In genomic region chr7:121734171-121734831, GRCm38 (mm10) we compare ENCODE assay signal across 8 mouse cellular contexts. TPM values are rescaled to one million over a fixed set of nuclear protein-coding genes. Genes with fewer than 3 reads are reported as not detected.
A peak's percentile ranks its signal among the peaks of the same experiment; 100 is the strongest.
DNase-seq lines count a peak whose midpoint lies in the region; ATAC-seq lines count a peak whose summit lies in the region.

Gene Scnn1g, plus strand, starts transcription at chr7:121734479.

- no peak within 1 kb of the TSS for H3K27ac ChIP-seq in hindbrain, embryonic 13.5 days

- peak within 1 kb of the TSS; percentile 43 for H3K4me3 ChIP-seq in hindbrain, embryonic 13.5 days

- peak within 1 kb of the TSS; percentile 56 for H3K9ac ChIP-seq in hindbrain, embryonic 13.5 days

- peak within 1 kb of the TSS; percentile 80 for H3K4me2 ChIP-seq in hindbrain, embryonic 13.5 days

- no peaks in the 10 kb centered on the region for H3K9me3 ChIP-seq in hindbrain, embryonic 13.5 days

- H3K27me3 ChIP-seq in hindbrain, embryonic 13.5 days: peaks cover 40% of the 10 kb centered on the region

- no peaks in the 10 kb centered on the region for H3K36me3 ChIP-seq in hindbrain, embryonic 13.5 days

- DNase-seq in Muller cell, postnatal 12 days (ENCODE audit: inconsistent ontology term): peak; percentile 83
- peak; percentile 91 for DNase-seq in cerebellum, adult 9-11 months
- DNase-seq in frontal cortex, postnatal 25 days (ENCODE audit: low spot score in 2 of 2): peak; percentile 79 to 80
- peak; percentile 81 to 85 for DNase-seq in layer of hippocampus, postnatal 25 days (ENCODE audit: extremely low spot score in 1 of 2, low spot score in 1 of 2)
- peak; percentile 88 for DNase-seq in lung, postnatal 14 days
- peak; percentile 53 for DNase-seq in retina, adult 2 months (ENCODE audit: low read depth, low spot score)
- DNase-seq in thymus, postnatal 25 days: peak; percentile 76

- ATAC-seq in hindbrain, embryonic 13.5 days (ENCODE audit: low FRiP score): peak; percentile 93

- H3K4me1 ChIP-seq in hindbrain, embryonic 13.5 days (replicated peaks): peaks cover 10% of the 10 kb centered on the region

- WGBS in hindbrain, embryonic 13.5 days: under 1% methylated on average over 38 of the region's 38 CpGs

RNA-seq across cellular contexts. Expression of gene Scnn1g, which starts in this region (rescaled TPM):
- not detected in 2 replicates for polyA plus RNA-seq in hindbrain, embryonic 13.5 days (2015; fragmentation: Nextera tagmentation; extraction: Ambion mirVana)
- total RNA-seq in layer of hippocampus, postnatal 25 days (2021): under 1 TPM; 0.07 to 0.16 TPM

Comparison
In these comparisons a context has a peak if more than half of its experiments do, and no peak if none do; other contexts are left out.
1. Peak in ATAC-seq, H3K4me3 ChIP-seq, H3K9ac ChIP-seq and H3K4me2 ChIP-seq in hindbrain, embryonic 13.5 days; RNA of the gene not detected or under 1 TPM.
2. Peak in DNase-seq in layer of hippocampus, postnatal 25 days; RNA of the gene not detected or under 1 TPM.